Mouse (Mus musculus) limb, embryonic 12.5 days (tissue): ENCODE results near the gene Kcnj11. TPM values are rescaled to one million over a fixed set of nuclear protein-coding genes. Genes with fewer than 3 reads are reported as not detected.

Experiments
- ATAC-seq: fragments of 200-750 bp; cut with Nextera tagmentation; 2 replicates; pipeline ENCODE4 v1.8.0; 2017; ENCODE audit warnings: low read depth, moderate TSS enrichment; ENCODE audit not compliant: insufficient number of reproducible peaks, insufficient read depth, low FRiP score, low TSS enrichment
- H3K27ac ChIP-seq: fragments of 300-500 bp; sonication (generic); 2 replicates; pipeline ENCODE4 v1.5.1; 2016; ENCODE audit warnings: mild to moderate bottlenecking, moderate library complexity
- H3K27me3 ChIP-seq: fragments of 300-500 bp; sonication (generic); 2 replicates; pipeline ENCODE4 v1.6.1; 2016; ENCODE audit warnings: mild to moderate bottlenecking, moderate library complexity
- H3K36me3 ChIP-seq: fragments of 300-500 bp; sonication (generic); 2 replicates; pipeline ENCODE4 v1.6.1; 2016; ENCODE audit warnings: mild to moderate bottlenecking, moderate library complexity
- H3K4me1 ChIP-seq: fragments of 300-500 bp; sonication (generic); replicated peaks from 2 replicates; pipeline ENCODE4 v1.6.1; 2016
- H3K4me2 ChIP-seq: fragments of 300-500 bp; sonication (generic); 2 replicates; pipeline ENCODE4 v1.6.1; 2016; ENCODE audit warnings: mild to moderate bottlenecking, moderate library complexity
- H3K4me3 ChIP-seq: fragments of 300-500 bp; sonication (generic); replicated peaks from 2 replicates; pipeline ENCODE4 v1.5.1; 2016; ENCODE audit warnings: mild to moderate bottlenecking
- H3K9ac ChIP-seq: fragments of 300-500 bp; sonication (generic); replicated peaks from 2 replicates; pipeline ENCODE4 v1.6.1; 2016; ENCODE audit warnings: mild to moderate bottlenecking, moderate library complexity
- H3K9me3 ChIP-seq: fragments of 300-500 bp; sonication (generic); 2 replicates; pipeline ENCODE4 v1.6.1; 2016; ENCODE audit warnings: mild to moderate bottlenecking, moderate library complexity
- WGBS: fragments of 180-500 bp; shearing (Covaris S2); methylation state at CpG from one replicate; pipeline ENCODE4 v1.1.7; 2016; 5-methylcytosine and 5-hydroxymethylcytosine counted together
- polyA plus RNA-seq: library from polyadenylated mRNA; unstranded; fragments of >200 nt; fragmentation: Nextera tagmentation; extraction: Ambion mirVana; gene quantifications from 2 replicates; pipeline ENCODE4 v1.2.1, GENCODE M21; 2016

Kcnj11 gene
- polyA plus RNA-seq, 1 experiment from 2014 or later = 0.30 TPM

DNA sequence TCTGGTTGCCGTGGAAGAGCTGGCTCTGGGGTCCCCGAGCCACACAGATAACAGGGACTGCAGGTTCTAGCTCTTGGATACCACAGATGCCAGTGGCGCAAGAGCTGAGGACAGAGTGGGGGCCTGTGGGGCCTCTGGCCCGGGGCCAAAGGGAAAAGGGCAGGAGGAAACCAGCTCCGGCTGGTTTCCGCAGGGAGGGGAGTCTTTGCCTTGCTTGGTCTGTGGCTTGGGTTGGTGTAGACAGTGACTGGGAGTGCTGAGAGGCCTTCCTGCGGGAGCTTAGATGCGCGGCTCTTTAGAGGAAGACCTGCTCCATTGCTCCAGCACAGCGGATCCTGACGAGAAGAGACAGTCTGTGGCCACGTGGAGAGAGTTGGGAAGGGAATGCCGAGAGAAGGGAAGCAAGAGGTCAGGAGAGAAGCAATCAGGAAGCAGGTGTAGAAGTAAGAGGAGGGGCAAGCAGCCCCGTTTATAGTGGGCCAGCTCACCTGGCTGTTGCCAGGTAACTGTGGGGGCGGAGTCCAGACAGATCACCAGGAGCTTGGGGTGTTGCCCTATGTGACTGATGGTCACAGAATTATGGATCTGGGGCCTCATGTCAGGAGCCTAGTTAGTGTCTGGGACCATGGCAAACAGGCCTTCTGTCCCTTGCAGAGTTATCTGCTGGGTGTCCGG, 15.6 kb downstream of the Kcnj11 start:
- Histone ChIP-seq H3K27ac (no peak overlapping the region), H3K4me3 (no peak overlapping the region), H3K4me1 (no peaks in the 10 kb centered on the region), H3K9ac (no peak overlapping the region), H3K4me2 (no peak overlapping the region), H3K36me3 (peaks cover 49% of the 10 kb centered on the region), H3K9me3 (peaks cover 10% of the 10 kb centered on the region; the same call in 1 of the 2 replicates), H3K27me3 (no peaks in the 10 kb centered on the region)
- 77% methylated on average over 16 of the region's 16 CpGs for WGBS
- no peak for ATAC-seq

DNA sequence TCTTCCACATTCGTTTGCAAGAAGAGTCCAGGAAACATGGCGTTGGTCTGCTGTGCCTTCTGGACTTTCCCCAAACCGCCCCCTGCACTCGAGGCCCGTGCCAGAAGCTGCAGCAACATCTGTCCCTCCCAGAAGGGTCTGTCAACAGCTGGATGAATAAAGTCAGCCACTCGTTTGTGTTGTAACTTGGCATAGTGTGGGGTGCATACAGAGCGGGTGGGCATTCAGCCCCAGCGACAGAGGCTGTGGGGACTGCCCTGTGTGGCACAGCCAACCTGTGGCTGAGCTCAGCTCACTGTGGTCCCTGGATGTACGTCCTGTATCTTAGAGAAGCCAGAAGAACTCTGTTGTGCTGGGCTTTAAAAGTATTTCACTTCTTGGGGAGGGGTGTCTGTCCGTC, 16.5 kb downstream of the Kcnj11 start:
- H3K9me3 ChIP-seq = peaks cover 9% of the 10 kb centered on the region; the same call in 1 of the 2 replicates
- WGBS = 88% methylated on average over 10 of the region's 10 CpGs
- no peaks in the 10 kb centered on the region for H3K4me1 ChIP-seq
- ATAC-seq = no peak
- no peak overlapping the region for H3K27ac ChIP-seq
- H3K4me3 ChIP-seq = no peak overlapping the region
- H3K9ac ChIP-seq = no peak overlapping the region
- peaks cover 59% of the 10 kb centered on the region for H3K36me3 ChIP-seq
- no peaks in the 10 kb centered on the region for H3K27me3 ChIP-seq
- H3K4me2 ChIP-seq = no peak overlapping the region

- no peaks in the 10 kb centered on the region for H3K27me3 ChIP-seq
- H3K4me2 ChIP-seq = no peak overlapping the region
- peaks cover 94% of the 10 kb centered on the region for H3K36me3 ChIP-seq
- no peak overlapping the region for H3K27ac ChIP-seq
- no peak overlapping the region for H3K4me3 ChIP-seq
- ATAC-seq = no peak
- H3K4me1 ChIP-seq = no peaks in the 10 kb centered on the region
- WGBS = 89% methylated on average over 12 of the region's 12 CpGs
- no peaks in the 10 kb centered on the region for H3K9me3 ChIP-seq
- no peak overlapping the region for H3K9ac ChIP-seq
Observed at GRCm38 (mm10) chr7:46077675-46078074, 22.9 kb downstream of the Kcnj11 start.

DNA sequence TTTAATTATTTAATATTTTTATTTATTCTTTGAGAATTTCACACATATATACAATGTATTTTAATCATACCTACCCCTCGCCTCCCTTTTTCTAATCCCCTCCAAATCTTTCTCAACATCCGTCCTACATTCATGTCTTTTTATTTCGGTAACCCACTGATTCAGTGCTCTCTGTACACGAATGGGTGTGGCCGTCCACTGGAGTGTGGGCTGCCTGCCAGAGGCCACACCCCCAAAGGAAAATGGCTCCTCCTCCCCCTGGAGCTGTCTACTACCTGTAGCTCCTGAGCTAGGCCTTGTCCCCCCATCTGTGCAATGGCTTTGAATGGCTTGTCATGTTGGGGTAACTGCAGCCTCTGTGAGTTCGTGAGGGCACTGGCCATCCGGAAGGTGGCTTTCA, 23.7 kb downstream of the Kcnj11 start:
- H3K27me3 ChIP-seq = no peaks in the 10 kb centered on the region
- H3K9me3 ChIP-seq = no peaks in the 10 kb centered on the region
- 87% methylated on average over 7 of the region's 7 CpGs for WGBS
- ATAC-seq = no peak
- H3K4me3 ChIP-seq = no peak overlapping the region
- no peak overlapping the region for H3K9ac ChIP-seq
- no peak overlapping the region for H3K27ac ChIP-seq
- H3K36me3 ChIP-seq = peaks cover 94% of the 10 kb centered on the region
- H3K4me2 ChIP-seq = no peak overlapping the region
- H3K4me1 ChIP-seq = no peaks in the 10 kb centered on the region

DNA sequence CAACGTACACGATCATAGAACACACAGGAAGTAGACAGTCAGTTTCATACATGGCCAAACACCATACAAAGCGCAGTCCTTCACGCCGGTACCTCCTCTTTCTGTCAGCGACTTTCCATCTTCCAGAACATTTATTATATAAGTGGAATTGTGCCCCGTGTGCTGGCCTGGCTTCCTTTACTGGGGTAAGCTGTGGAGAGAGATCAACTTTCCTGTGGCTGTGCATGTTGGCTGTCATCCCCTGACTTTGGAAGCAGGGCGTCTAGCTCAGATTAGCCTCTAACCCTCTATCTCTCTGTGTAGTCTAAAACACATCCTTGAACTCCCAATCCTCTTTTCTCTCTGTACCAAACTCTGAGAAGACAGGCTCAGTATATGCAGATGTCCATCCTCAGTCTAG, 31.7 kb downstream of the Kcnj11 start:
- WGBS = 92% methylated on average over 8 of the region's 8 CpGs
- Histone ChIP-seq H3K9ac (no peak overlapping the region), H3K4me3 (no peak overlapping the region), H3K4me2 (no peak overlapping the region), H3K4me1 (no peaks in the 10 kb centered on the region), H3K27me3 (no peaks in the 10 kb centered on the region), H3K27ac (no peak overlapping the region), H3K9me3 (no peaks in the 10 kb centered on the region), H3K36me3 (peaks cover 96% of the 10 kb centered on the region)
- no peak for ATAC-seq

- H3K4me1 ChIP-seq = no peaks in the 10 kb centered on the region
- no peak overlapping the region for H3K4me2 ChIP-seq
- H3K4me3 ChIP-seq = no peak overlapping the region
- H3K9ac ChIP-seq = no peak overlapping the region
- H3K27ac ChIP-seq = no peak overlapping the region
- ATAC-seq = no peak
- no peaks in the 10 kb centered on the region for H3K27me3 ChIP-seq
- no peaks in the 10 kb centered on the region for H3K9me3 ChIP-seq
- 97% methylated on average over 6 of the region's 6 CpGs for WGBS
- H3K36me3 ChIP-seq = peaks cover 96% of the 10 kb centered on the region
Observed at GRCm38 (mm10) chr7:46063296-46063695, 37.3 kb downstream of the Kcnj11 start.

DNA sequence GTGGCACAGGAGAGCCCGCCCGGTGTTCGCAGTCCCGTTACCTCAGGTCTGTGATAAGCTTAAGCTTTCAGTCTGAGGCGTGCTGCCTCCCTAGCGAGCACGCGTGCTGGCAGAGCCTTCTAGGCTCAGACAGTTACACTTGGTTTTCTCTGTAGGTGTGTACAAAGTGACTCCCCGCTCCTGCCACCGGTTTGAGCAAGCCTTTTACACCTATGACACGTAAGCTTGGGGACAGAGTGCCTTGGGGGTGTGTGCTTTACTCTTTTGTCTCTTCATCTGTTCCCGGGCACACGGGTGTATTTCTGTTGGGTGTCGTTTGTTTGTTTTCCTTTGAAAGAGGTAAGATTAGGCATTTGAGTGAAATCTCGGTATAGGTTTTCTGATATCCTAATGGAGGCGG, 39.0 kb downstream of the Kcnj11 start:
- Histone ChIP-seq H3K27ac (no peak overlapping the region), H3K9ac (no peak overlapping the region), H3K4me1 (no peaks in the 10 kb centered on the region), H3K9me3 (no peaks in the 10 kb centered on the region), H3K27me3 (no peaks in the 10 kb centered on the region), H3K4me2 (no peak overlapping the region), H3K4me3 (no peak overlapping the region), H3K36me3 (peaks cover 96% of the 10 kb centered on the region)
- 97% methylated on average over 16 of the region's 16 CpGs for WGBS
- no peak for ATAC-seq

DNA sequence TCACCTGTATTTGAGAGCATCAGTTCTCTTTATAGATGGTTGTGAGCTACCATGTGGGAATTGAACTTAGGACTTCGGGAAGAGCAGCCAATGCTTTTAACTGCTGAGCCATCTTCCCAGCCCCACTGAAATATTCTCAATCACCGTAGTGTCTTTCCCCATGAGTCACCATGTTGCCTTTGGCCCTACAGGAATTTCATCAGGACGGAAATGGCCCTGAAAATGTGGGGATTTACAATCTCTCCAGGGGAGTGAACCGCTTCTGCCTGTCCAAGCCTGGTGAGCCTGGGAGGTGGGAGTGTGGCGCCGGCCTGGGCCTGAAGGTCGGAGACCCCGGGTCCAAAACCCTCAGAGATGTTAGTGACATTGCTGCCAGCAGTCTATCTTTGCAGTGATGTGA, 39.9 kb downstream of the Kcnj11 start:
- no peak for ATAC-seq
- Histone ChIP-seq H3K27ac (no peak overlapping the region), H3K9me3 (no peaks in the 10 kb centered on the region), H3K9ac (no peak overlapping the region), H3K4me1 (no peaks in the 10 kb centered on the region), H3K4me3 (no peak overlapping the region), H3K36me3 (peaks cover 97% of the 10 kb centered on the region), H3K4me2 (no peak overlapping the region), H3K27me3 (no peaks in the 10 kb centered on the region)
- 91% methylated on average over 8 of the region's 8 CpGs for WGBS

- 92% methylated on average over 11 of the region's 11 CpGs for WGBS
- Histone ChIP-seq H3K27ac (no peak overlapping the region), H3K36me3 (peaks cover 99% of the 10 kb centered on the region), H3K4me1 (no peaks in the 10 kb centered on the region), H3K9me3 (no peaks in the 10 kb centered on the region), H3K4me2 (no peak overlapping the region), H3K9ac (no peak overlapping the region), H3K27me3 (no peaks in the 10 kb centered on the region), H3K4me3 (no peak overlapping the region)
- ATAC-seq = no peak
Observed at GRCm38 (mm10) chr7:46058882-46059281, 41.7 kb downstream of the Kcnj11 start.

GRCm38 (mm10) chr7:46053566-46053965, 47.0 kb downstream of the Kcnj11 start:
- Histone ChIP-seq H3K4me2 (no peak overlapping the region), H3K4me1 (no peaks in the 10 kb centered on the region), H3K4me3 (no peak overlapping the region), H3K27me3 (no peaks in the 10 kb centered on the region), H3K27ac (no peak overlapping the region), H3K36me3 (peaks cover 87% of the 10 kb centered on the region), H3K9ac (no peak overlapping the region), H3K9me3 (no peaks in the 10 kb centered on the region)
- no peak for ATAC-seq
- 93% methylated on average over 3 of the region's 3 CpGs for WGBS

DNA sequence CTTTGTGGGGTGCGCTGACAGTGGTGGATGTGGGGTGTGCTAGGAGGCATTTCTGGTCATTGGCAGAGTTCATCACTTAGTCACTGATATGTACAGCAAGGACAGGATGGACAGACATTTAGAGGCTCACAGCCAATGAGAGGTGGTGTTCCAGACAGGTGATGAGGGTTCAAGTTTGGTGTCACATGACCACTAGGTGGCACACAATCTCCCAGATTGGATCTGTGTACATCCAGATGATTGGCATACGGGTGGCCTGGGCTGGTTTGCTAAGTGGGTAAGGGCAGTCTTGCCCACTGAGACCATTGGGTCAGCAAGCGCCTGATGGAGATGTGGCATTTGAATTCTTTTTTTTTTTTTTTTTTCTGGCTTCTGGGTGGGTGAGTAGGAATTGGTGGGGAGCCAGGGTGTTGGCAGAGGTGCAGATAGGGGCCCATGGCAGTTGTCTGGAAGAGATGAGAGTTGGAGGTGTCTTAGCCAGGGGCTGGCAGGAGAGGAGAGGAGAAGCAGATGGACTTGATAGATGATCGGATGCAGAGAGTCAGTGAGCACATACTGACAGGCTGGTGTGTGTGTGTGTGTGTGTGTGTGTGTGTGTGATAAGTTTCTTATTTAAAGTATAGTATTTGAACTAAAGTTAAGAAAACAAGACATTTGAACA, 48.3 kb downstream of the Kcnj11 start:
- Histone ChIP-seq H3K36me3 (peaks cover 84% of the 10 kb centered on the region), H3K4me3 (no peak overlapping the region), H3K4me2 (no peak overlapping the region), H3K9me3 (no peaks in the 10 kb centered on the region), H3K9ac (no peak overlapping the region), H3K4me1 (no peaks in the 10 kb centered on the region), H3K27ac (no peak overlapping the region), H3K27me3 (no peaks in the 10 kb centered on the region)
- ATAC-seq = no peak
- 91% methylated on average over 4 of the region's 4 CpGs for WGBS

- no peak for ATAC-seq
- Histone ChIP-seq H3K27ac (no peak overlapping the region), H3K9ac (no peak overlapping the region), H3K27me3 (no peaks in the 10 kb centered on the region), H3K4me2 (no peak overlapping the region), H3K9me3 (no peaks in the 10 kb centered on the region), H3K36me3 (peaks cover 81% of the 10 kb centered on the region), H3K4me3 (no peak overlapping the region), H3K4me1 (no peaks in the 10 kb centered on the region)
- WGBS = 91% methylated on average over 7 of the region's 7 CpGs
Observed at GRCm38 (mm10) chr7:46049981-46050380, 50.6 kb downstream of the Kcnj11 start.
